Mouse (Mus musculus): Measurements from ENCODE around the gene Apmap.
A peak's percentile ranks its signal among the peaks of the same experiment; 100 is the strongest.

Apmap gene

GRCm38 (mm10) chr2:150608087-150608799, at the start of gene Apmap:
Gene Apmap, minus strand, starts transcription at chr2:150608567.
- DNase-seq (ENCODE audit: low spot score in 2 of 2) = peak; percentile 88 to 97

GRCm38 (mm10) chr2:150656975-150657768, 48.8 kb upstream of the Apmap start:
- no peak for DNase-seq (ENCODE audit: low spot score in 2 of 2)

GRCm38 (mm10) chr2:150656112-150656511, 47.7 kb upstream of the Apmap start:
- no peak for DNase-seq (ENCODE audit: low spot score in 2 of 2)

- no peak for DNase-seq (ENCODE audit: low spot score in 2 of 2)
Measured at GRCm38 (mm10) chr2:150655290-150655689, 46.9 kb upstream of the Apmap start.

- DNase-seq (ENCODE audit: low spot score in 2 of 2) = no peak
Measured at GRCm38 (mm10) chr2:150654814-150655213, 46.4 kb upstream of the Apmap start.

GRCm38 (mm10) chr2:150651366-150651765, 43.0 kb upstream of the Apmap start:
- no peak for DNase-seq (ENCODE audit: low spot score in 2 of 2)

GRCm38 (mm10) chr2:150650511-150651074, 42.2 kb upstream of the Apmap start:
- DNase-seq (ENCODE audit: low spot score in 2 of 2) = no peak

- no peak for DNase-seq (ENCODE audit: low spot score in 2 of 2)
Measured at GRCm38 (mm10) chr2:150648300-150648895, 40.0 kb upstream of the Apmap start.

- no peak for DNase-seq (ENCODE audit: low spot score in 2 of 2)
Measured at GRCm38 (mm10) chr2:150647681-150648299, 39.4 kb upstream of the Apmap start.

GRCm38 (mm10) chr2:150646411-150647121, 38.2 kb upstream of the Apmap start:
- no peak for DNase-seq (ENCODE audit: low spot score in 2 of 2)

- DNase-seq (ENCODE audit: low spot score in 2 of 2) = no peak
Measured at GRCm38 (mm10) chr2:150645225-150645624, 36.9 kb upstream of the Apmap start.

GRCm38 (mm10) chr2:150643726-150644415, 35.5 kb upstream of the Apmap start:
- DNase-seq (ENCODE audit: low spot score in 2 of 2) = peak; percentile 59 to 64

GRCm38 (mm10) chr2:150643166-150643565, 34.8 kb upstream of the Apmap start:
- DNase-seq (ENCODE audit: low spot score in 2 of 2) = no peak

- DNase-seq (ENCODE audit: low spot score in 2 of 2) = no peak
Measured at GRCm38 (mm10) chr2:150638370-150638733, 30.0 kb upstream of the Apmap start.

GRCm38 (mm10) chr2:150637702-150638369, 29.5 kb upstream of the Apmap start:
- no peak for DNase-seq (ENCODE audit: low spot score in 2 of 2)

GRCm38 (mm10) chr2:150635877-150636446, 27.6 kb upstream of the Apmap start:
- DNase-seq (ENCODE audit: low spot score in 2 of 2) = no peak

GRCm38 (mm10) chr2:150629255-150629654, 20.9 kb upstream of the Apmap start:
- DNase-seq (ENCODE audit: low spot score in 2 of 2) = no peak

GRCm38 (mm10) chr2:150627140-150627539, 18.8 kb upstream of the Apmap start:
- no peak for DNase-seq (ENCODE audit: low spot score in 2 of 2)

- no peak for DNase-seq (ENCODE audit: low spot score in 2 of 2)
Measured at GRCm38 (mm10) chr2:150624926-150625325, 16.6 kb upstream of the Apmap start.

- no peak for DNase-seq (ENCODE audit: low spot score in 2 of 2)
Measured at GRCm38 (mm10) chr2:150623957-150624356, 15.6 kb upstream of the Apmap start.
